Mouse (Mus musculus): ENCODE results near the gene Parvg.
"Not testable (repeated sequence)": the region's sequence is repeated elsewhere in the genome, so short reads cannot be mapped to it uniquely, and the experiment has no call there.

Parvg gene

GRCm38 (mm10) chr15:84323966-84324869 is at the start of gene Parvg:
Gene Parvg, plus strand, starts transcription at chr15:84324026.
- DNase-seq (ENCODE audit: low spot score in 2 of 2): peak; percentile 77 to 78

- DNase-seq (ENCODE audit: low spot score in 2 of 2): no peak
Measured at GRCm38 (mm10) chr15:84276066-84276465, 47.8 kb upstream of the Parvg start.

- DNase-seq (ENCODE audit: low spot score in 2 of 2): no peak
Measured at GRCm38 (mm10) chr15:84278091-84278490, 45.7 kb upstream of the Parvg start.

GRCm38 (mm10) chr15:84278656-84279055 is 45.2 kb upstream of the Parvg start:
- no peak for DNase-seq (ENCODE audit: low spot score in 2 of 2)

- DNase-seq (ENCODE audit: low spot score in 2 of 2): no peak
Measured at GRCm38 (mm10) chr15:84280309-84280708, 43.5 kb upstream of the Parvg start.

GRCm38 (mm10) chr15:84280712-84281347 is 43.0 kb upstream of the Parvg start:
- DNase-seq (ENCODE audit: low spot score in 2 of 2): no peak

GRCm38 (mm10) chr15:84282206-84283085 is 41.4 kb upstream of the Parvg start:
- no peak for DNase-seq (ENCODE audit: low spot score in 2 of 2)

- peak; percentile 27 to 50 for DNase-seq (ENCODE audit: low spot score in 2 of 2)
Measured at GRCm38 (mm10) chr15:84284059-84284458, 39.8 kb upstream of the Parvg start.

- no peak for DNase-seq (ENCODE audit: low spot score in 2 of 2)
Measured at GRCm38 (mm10) chr15:84285453-84285852, 38.4 kb upstream of the Parvg start.

- DNase-seq (ENCODE audit: low spot score in 2 of 2): not testable (repeated sequence)
Measured at GRCm38 (mm10) chr15:84288953-84289352, 34.9 kb upstream of the Parvg start.

GRCm38 (mm10) chr15:84291097-84291496 is 32.7 kb upstream of the Parvg start:
- DNase-seq (ENCODE audit: low spot score in 2 of 2): no peak

GRCm38 (mm10) chr15:84293590-84293989 is 30.2 kb upstream of the Parvg start:
- DNase-seq (ENCODE audit: low spot score in 2 of 2): no peak

- DNase-seq (ENCODE audit: low spot score in 2 of 2): no peak
Measured at GRCm38 (mm10) chr15:84294391-84294790, 29.4 kb upstream of the Parvg start.

- no peak for DNase-seq (ENCODE audit: low spot score in 2 of 2)
Measured at GRCm38 (mm10) chr15:84295225-84295624, 28.6 kb upstream of the Parvg start.

GRCm38 (mm10) chr15:84297454-84297853 is 26.4 kb upstream of the Parvg start:
- no peak for DNase-seq (ENCODE audit: low spot score in 2 of 2)

GRCm38 (mm10) chr15:84298804-84299370 is 24.9 kb upstream of the Parvg start:
- peak; percentile 41 to 45 for DNase-seq (ENCODE audit: low spot score in 2 of 2)

GRCm38 (mm10) chr15:84299662-84300333 is 24.0 kb upstream of the Parvg start:
- DNase-seq (ENCODE audit: low spot score in 2 of 2): no peak

GRCm38 (mm10) chr15:84300591-84300990 is 23.2 kb upstream of the Parvg start:
- no peak for DNase-seq (ENCODE audit: low spot score in 2 of 2)

GRCm38 (mm10) chr15:84301026-84301425 is 22.8 kb upstream of the Parvg start:
- DNase-seq (ENCODE audit: low spot score in 2 of 2): no peak

GRCm38 (mm10) chr15:84301641-84302420 is 22.0 kb upstream of the Parvg start:
- DNase-seq (ENCODE audit: low spot score in 2 of 2): no peak
